Mouse (Mus musculus) CH12.LX (cell line): ENCODE data around the gene Bhlhe40. TPM values are rescaled to one million over a fixed set of nuclear protein-coding genes. Genes with fewer than 3 reads are reported as not detected.

ENCODE experiments used
- DNase-seq: peaks from one replicate; pipeline ENCODE4 v3.0.0-alpha.2; 2013; ENCODE audit errors: extremely low read depth
- H3K27ac ChIP-seq: 2 replicates; pipeline ENCODE4 v1.5.1; 2012; ENCODE audit warnings: low read depth, mild to moderate bottlenecking, control low read depth, moderate library complexity; ENCODE audit not compliant: insufficient read depth
- H3K27me3 ChIP-seq: replicated peaks from 2 replicates; pipeline ENCODE3; 2012; ENCODE audit warnings: inconsistent platforms
- H3K36me3 ChIP-seq, 2 experiments: replicated peaks in 1 of 2; 2 replicates each; pipeline versions ENCODE3 to v1.6.1; 2012; ENCODE audit warnings: inconsistent platforms in 1 of 2, low read length in 1 of 2, mild to moderate bottlenecking in 1 of 2, mixed read lengths in 1 of 2, moderate library complexity in 1 of 2; ENCODE audit not compliant: control insufficient read depth in 1 of 2, insufficient read depth in 1 of 2
- H3K4me1 ChIP-seq, 2 experiments: 2 replicates each; pipeline ENCODE4 v1.6.1; 2012; ENCODE audit warnings: inconsistent platforms in 1 of 2, moderate library complexity in 1 of 2; ENCODE audit not compliant: insufficient read depth in 2 of 2, control insufficient read depth in 1 of 2
- H3K4me2 ChIP-seq: 2 replicates; pipeline ENCODE4 v1.6.1; 2012; ENCODE audit warnings: low read depth, mild to moderate bottlenecking, control low read depth; ENCODE audit not compliant: poor library complexity, insufficient read depth, severe bottlenecking
- H3K4me3 ChIP-seq, 3 experiments: fragments of 150-350 bp in 1 of 3; sonication (generic) in 1 of 3; replicated peaks in 1 of 3; 2 replicates each; pipeline versions ENCODE3 to v1.5.1; 2011 to 2012; ENCODE audit warnings: low read depth in 2 of 3, low read length in 2 of 3, mild to moderate bottlenecking in 2 of 3, moderate library complexity in 2 of 3, control low read depth in 1 of 3, improper control_type of control experiment in 1 of 3, inconsistent platforms in 1 of 3, mixed read lengths in 1 of 3; ENCODE audit not compliant: poor library complexity in 1 of 3
- H3K79me2 ChIP-seq: replicated peaks from 2 replicates; pipeline ENCODE4 v1.6.1; 2012; ENCODE audit warnings: mild to moderate bottlenecking, moderate library complexity; ENCODE audit not compliant: control insufficient read depth, poor library complexity, insufficient read depth, severe bottlenecking; ENCODE audit errors: extremely low read depth
- H3K9ac ChIP-seq: 2 replicates; pipeline ENCODE4 v1.6.1; 2012; ENCODE audit warnings: low read depth, mild to moderate bottlenecking, control low read depth, moderate library complexity; ENCODE audit not compliant: insufficient read depth
- H3K9me3 ChIP-seq: replicated peaks from 2 replicates; pipeline ENCODE3; 2012; ENCODE audit warnings: low read length, inconsistent platforms, mixed read lengths
- BHLHE40 ChIP-seq: IDR thresholded peaks from 2 replicates; pipeline ENCODE4 v1.6.1; 2011; ENCODE audit warnings: mild to moderate bottlenecking, low read depth, low read length, improper control_type of control experiment
- E2F4 ChIP-seq: IDR thresholded peaks from 2 replicates; pipeline ENCODE4 v1.6.1; 2011; ENCODE audit warnings: low read depth, low read length, improper control_type of control experiment; ENCODE audit not compliant: insufficient replicate concordance
- ELF1 ChIP-seq: IDR thresholded peaks from 2 replicates; pipeline ENCODE4 v1.6.1; 2014; ENCODE audit warnings: low read depth, mild to moderate bottlenecking, inconsistent platforms, low read length, improper control_type of control experiment
- ETS1 ChIP-seq: conservative IDR thresholded peaks from 2 replicates; pipeline ENCODE4 v1.6.1; 2012; ENCODE audit warnings: low read depth, mild to moderate bottlenecking, inconsistent platforms, low read length, improper control_type of control experiment, moderate library complexity
- JUN ChIP-seq: IDR thresholded peaks from 2 replicates; pipeline ENCODE4 v1.6.1; 2011; ENCODE audit warnings: low read depth, mild to moderate bottlenecking, low read length, improper control_type of control experiment, moderate library complexity; ENCODE audit not compliant: insufficient read depth
- JUND ChIP-seq: conservative IDR thresholded peaks from 2 replicates; pipeline ENCODE4 v1.6.1; 2011; ENCODE audit warnings: low read depth, low read length, improper control_type of control experiment
- MAFK ChIP-seq: IDR thresholded peaks from 2 replicates; pipeline ENCODE4 v1.6.1; 2011; ENCODE audit warnings: low read length, improper control_type of control experiment; ENCODE audit not compliant: insufficient replicate concordance
- MXI1 ChIP-seq: IDR thresholded peaks from 2 replicates; pipeline ENCODE4 v1.6.1; 2011; ENCODE audit warnings: mild to moderate bottlenecking, low read depth, low read length, improper control_type of control experiment
- NELFE ChIP-seq: IDR thresholded peaks from 2 replicates; pipeline ENCODE4 v1.6.1; 2011; ENCODE audit warnings: low read depth, low read length, improper control_type of control experiment
- RAD21 ChIP-seq: IDR thresholded peaks from 2 replicates; pipeline ENCODE4 v1.6.1; 2011; ENCODE audit warnings: low read depth, mild to moderate bottlenecking, low read length, improper control_type of control experiment, moderate library complexity
- SIN3A ChIP-seq: IDR thresholded peaks from 2 replicates; pipeline ENCODE4 v1.6.1; 2012; ENCODE audit warnings: low read length, improper control_type of control experiment, inconsistent platforms
- USF1 ChIP-seq: IDR thresholded peaks from 2 replicates; pipeline ENCODE4 v1.6.1; 2014; ENCODE audit warnings: low read depth, mild to moderate bottlenecking, inconsistent platforms, low read length, improper control_type of control experiment
- ZKSCAN1 ChIP-seq: IDR thresholded peaks from 2 replicates; pipeline ENCODE4 v1.6.1; 2012; ENCODE audit warnings: low read depth, inconsistent platforms, low read length, improper control_type of control experiment, borderline replicate concordance
- ZNF384 ChIP-seq: IDR thresholded peaks from 2 replicates; pipeline ENCODE4 v1.6.1; 2012; ENCODE audit warnings: low read depth, low read length, improper control_type of control experiment, inconsistent platforms
- dilution Hi-C: fragments of 300-500 bp; cut with MboI; formaldehyde crosslinking; loops from 2 replicates; pipeline ENCODE4 v1.14.3; 2020; ENCODE audit warnings: low sequenced_read_pairs; ENCODE audit not compliant: extremely low pct_unique_long_range_greater_than_20kb, extremely low pct_ligation_motif_present
- in situ Hi-C: fragments of 300-500 bp; cut with MboI; formaldehyde crosslinking; loops from 3 replicates; pipeline ENCODE4 v1.14.3; 2019; ENCODE audit warnings: low sequenced_read_pairs, low pct_ligation_motif_present, low pct_unique_long_range_greater_than_20kb, mixed read lengths
- polyA plus RNA-seq: library from polyadenylated mRNA; unstranded; fragments of >175 nt; gene quantifications from 2 replicates; pipeline ENCODE4 v1.2.1, GENCODE M21; 2012; ENCODE audit warnings: low read depth; ENCODE audit not compliant: insufficient read length
- total RNA-seq, 2 experiments: library from RNA; depleted of rRNA; stranded (reverse); fragments of 300-350 nt in 1 of 2; fragments of >200 nt in 1 of 2; gene quantifications; 2 replicates each; pipeline ENCODE4 v1.2.3; 2012 to 2014

Bhlhe40 gene
- total and polyA plus RNA-seq, 3 experiments: 55.4 to 130 (median 117) TPM

DNA sequence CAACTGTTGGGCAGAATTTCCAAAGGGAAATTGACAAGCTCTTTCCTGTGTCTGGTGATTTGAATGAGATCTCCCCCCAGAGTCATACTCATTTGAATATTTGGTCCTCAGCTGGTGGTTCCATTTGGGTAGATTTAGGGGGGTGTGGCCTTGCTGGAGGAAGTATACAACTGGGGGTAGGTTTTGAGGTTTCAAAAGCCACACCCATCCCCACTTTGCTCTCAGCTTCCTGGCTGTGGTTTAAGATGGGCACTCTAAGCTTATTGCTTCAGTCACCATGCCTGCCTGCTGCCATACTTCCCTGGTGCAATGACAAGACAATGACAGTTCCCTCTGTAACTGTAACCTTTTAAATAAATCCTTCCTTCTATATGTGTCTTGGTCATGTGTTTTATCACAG is 29.7 kb upstream of the Bhlhe40 start:
- Histone ChIP-seq H3K9me3 (peaks cover 22% of the 10 kb centered on the region), H3K4me1 (peaks cover 6 to 17% of the 10 kb centered on the region in 2 experiments), H3K4me2 (no peak overlapping the region), H3K27ac (no peak overlapping the region), H3K79me2 (no peaks in the 10 kb centered on the region), H3K36me3 (no peaks in the 10 kb centered on the region), H3K9ac (no peak overlapping the region), H3K27me3 (no peaks in the 10 kb centered on the region), H3K4me3 (no peak overlapping the region)
- no peak for TF ChIP-seq BHLHE40
- TF ChIP-seq E2F4: no peak
- TF ChIP-seq MAFK: no peak
- TF ChIP-seq ZKSCAN1: no peak
- TF ChIP-seq MXI1: no peak
- TF ChIP-seq ETS1: peak; percentile 20; the same call in 1 of the 2 replicates
- dilution Hi-C loops (no loop called here), in situ Hi-C loops (no loop called here)
- peak; percentile 81 for DNase-seq

- no peak overlapping the region for H3K4me2 ChIP-seq
- H3K4me3 ChIP-seq: no peak overlapping the region
- DNase-seq: no peak
- no peaks in the 10 kb centered on the region for H3K79me2 ChIP-seq
- no peaks in the 10 kb centered on the region for H3K27me3 ChIP-seq
- in situ Hi-C loops: no loop called here
- H3K27ac ChIP-seq: no peak overlapping the region
- H3K36me3 ChIP-seq: no peaks in the 10 kb centered on the region
- TF ChIP-seq NELFE (no peak), MAFK (no peak), RAD21 (no peak), JUN (no peak), ETS1 (no peak)
- TF ChIP-seq, all 38 proteins: peak for 0
- H3K9ac ChIP-seq: no peak overlapping the region
- dilution Hi-C loops: no loop called here
- H3K9me3 ChIP-seq: no peaks in the 10 kb centered on the region
- peaks cover 6 to 12% of the 10 kb centered on the region in 2 experiments for H3K4me1 ChIP-seq
Observed at GRCm38 (mm10) chr6:108638157-108638833, 22.1 kb upstream of the Bhlhe40 start.

DNA sequence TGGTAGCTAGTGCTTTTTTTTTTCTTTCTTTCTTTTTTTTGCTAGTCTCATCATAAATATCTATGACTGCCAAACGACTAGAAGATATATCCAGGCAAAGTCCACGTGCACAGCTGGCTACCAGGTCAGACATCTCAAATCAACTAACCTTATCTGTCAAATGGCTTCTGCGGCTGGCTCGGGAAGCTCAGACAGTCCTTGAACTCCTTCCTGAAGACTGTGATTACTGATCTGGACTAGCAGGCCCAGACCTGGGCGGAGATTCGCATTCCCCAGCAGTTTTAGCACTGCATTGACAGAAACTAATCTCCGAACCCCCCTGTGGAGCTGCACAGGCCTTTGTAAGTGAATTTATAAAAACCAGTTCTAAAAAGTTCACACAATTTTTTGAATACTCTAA is 18.4 kb upstream of the Bhlhe40 start:
- dilution Hi-C loops: no loop called here
- in situ Hi-C loops: no loop called here

More for the DNA sequence above, 18.4 kb upstream of the Bhlhe40 start:
- Histone ChIP-seq H3K27me3 (no peaks in the 10 kb centered on the region), H3K79me2 (no peaks in the 10 kb centered on the region), H3K9ac (no peak overlapping the region)
- TF ChIP-seq USF1: no peak
- no peak for TF ChIP-seq SIN3A
- TF ChIP-seq ELF1: no peak
- TF ChIP-seq JUND: no peak
- TF ChIP-seq ZNF384: no peak
- TF ChIP-seq JUN: no peak
- TF ChIP-seq, all 38 proteins: peak for 0
- no peak overlapping the region for H3K4me3 ChIP-seq
- no peak overlapping the region for H3K27ac ChIP-seq
- no peaks in the 10 kb centered on the region for H3K36me3 ChIP-seq
- DNase-seq: no peak
- H3K4me1 ChIP-seq: peaks cover 0 to 2% of the 10 kb centered on the region in 2 experiments; a peak in 1 of 4 replicates
- no peak overlapping the region for H3K4me2 ChIP-seq
- no peaks in the 10 kb centered on the region for H3K9me3 ChIP-seq
